Mouse (Mus musculus): ENCODE data around the gene Zfp827. TPM values are rescaled to one million over a fixed set of nuclear protein-coding genes. Genes with fewer than 3 reads are reported as not detected.
"Not testable (repeated sequence)": the region's sequence is repeated elsewhere in the genome, so short reads cannot be mapped to it uniquely, and the experiment has no call there.

Zfp827 gene
- total RNA-seq, 1 experiment from 2014 or later = 1.2 TPM

DNA sequence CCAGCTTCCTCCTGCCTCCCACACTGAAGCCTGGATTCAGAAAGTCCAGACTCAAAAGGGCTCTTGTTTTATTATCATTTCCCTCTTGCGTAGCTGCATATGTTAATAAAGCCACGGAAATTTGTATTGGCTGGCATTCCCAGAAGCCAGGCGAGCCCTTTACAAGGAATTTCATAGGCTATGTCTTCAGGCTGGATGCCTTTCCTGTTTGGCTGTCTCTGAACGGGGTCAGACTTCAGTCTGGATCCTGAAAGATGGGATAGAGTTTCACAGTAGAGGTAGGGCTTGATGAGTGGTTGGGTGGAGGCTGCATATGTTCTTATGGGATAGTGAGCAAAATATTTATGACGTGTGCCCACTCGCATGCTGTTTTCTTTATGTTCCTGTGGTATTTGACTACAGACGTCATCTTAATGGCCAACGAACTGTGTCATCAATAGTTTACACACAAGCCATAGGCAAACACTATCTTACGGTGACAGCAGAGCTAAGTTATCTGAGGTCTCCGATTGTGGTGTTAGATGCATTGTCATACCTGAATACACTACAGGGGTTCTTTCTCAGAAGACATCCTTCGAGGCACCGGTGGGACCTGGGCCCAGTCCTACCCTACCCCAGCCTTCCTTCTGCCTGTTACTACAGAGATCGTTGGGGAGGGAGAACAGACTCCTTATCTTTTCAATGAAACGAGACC lies 75.1 kb downstream of the Zfp827 start:
- no peak for ATAC-seq (replicated peaks; ENCODE audit: insufficient number of reproducible peaks, low FRiP score, low TSS enrichment, poor library complexity, severe bottlenecking)

DNA sequence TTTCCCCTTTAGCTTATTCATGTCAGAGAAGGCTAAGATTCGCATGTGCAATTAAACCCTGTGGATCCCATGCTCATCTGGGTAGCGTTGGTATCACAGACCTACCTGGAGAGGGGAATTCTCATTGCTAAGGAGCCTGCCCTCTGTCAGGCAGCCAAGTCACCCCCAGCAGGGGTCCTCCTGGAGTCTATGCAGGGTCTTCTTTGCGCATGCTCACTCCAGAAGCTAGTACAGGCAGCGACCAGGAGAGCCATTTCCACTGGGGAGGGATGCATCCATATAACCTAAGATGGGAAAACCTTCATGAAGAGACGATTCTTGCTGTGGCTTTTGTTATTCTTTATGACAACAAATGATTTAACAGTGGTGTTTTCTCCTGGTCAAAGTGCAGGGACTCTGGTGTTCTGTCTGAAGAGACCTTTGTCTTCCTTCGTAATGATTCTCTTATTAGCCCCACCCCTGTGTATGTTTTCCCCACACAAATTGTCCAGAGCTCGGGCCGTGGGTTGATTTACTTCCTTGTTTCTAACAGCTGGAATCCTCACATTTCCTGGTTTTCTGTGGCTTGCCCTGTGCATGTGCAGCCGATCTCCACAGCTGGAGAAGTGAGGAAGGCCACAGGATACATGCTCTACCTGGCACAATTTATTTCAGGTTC lies 75.8 kb downstream of the Zfp827 start:
- no peak for ATAC-seq (replicated peaks; ENCODE audit: insufficient number of reproducible peaks, low FRiP score, low TSS enrichment, poor library complexity, severe bottlenecking)

DNA sequence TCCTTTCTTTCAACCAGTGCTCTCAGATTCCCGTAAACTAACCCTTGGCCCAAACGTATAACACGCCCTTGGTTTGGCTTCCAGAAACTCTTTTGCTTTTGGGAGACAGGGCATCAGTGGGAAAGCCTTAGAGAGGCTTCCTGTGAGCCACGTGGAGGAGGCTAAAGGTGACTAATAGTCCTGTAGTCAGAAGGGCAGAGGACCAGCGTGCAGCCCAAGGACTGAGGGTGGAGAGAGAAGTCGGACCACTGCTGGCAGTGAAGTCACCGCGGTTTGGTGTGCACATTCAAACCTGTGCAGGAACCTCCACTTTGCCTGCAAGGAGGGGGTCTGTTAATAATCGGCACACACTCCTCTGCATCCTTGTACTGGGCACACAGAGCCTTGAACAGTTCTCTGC lies 76.4 kb downstream of the Zfp827 start:
- no peak for ATAC-seq (replicated peaks; ENCODE audit: insufficient number of reproducible peaks, low FRiP score, low TSS enrichment, poor library complexity, severe bottlenecking)

DNA sequence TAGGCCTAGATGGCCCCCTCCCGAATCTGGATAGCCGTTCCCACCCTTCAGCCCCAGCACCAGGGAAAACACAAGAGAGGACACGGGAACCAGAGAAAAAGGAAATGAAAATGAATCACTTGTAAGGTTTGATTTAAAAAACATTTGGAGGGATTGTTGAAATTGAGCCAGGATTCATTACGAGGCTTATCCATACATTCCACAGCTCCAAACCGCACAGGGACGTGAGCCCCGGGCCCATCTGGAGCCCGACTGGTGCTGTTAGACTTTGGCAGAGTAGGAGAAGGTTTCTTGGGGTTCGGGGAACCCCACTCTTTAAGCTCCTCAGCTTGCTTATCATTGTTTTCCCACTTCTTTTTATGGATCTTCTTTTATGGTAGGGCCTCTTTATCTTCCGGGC lies 76.9 kb downstream of the Zfp827 start:
- no peak for ATAC-seq (replicated peaks; ENCODE audit: insufficient number of reproducible peaks, low FRiP score, low TSS enrichment, poor library complexity, severe bottlenecking)

DNA sequence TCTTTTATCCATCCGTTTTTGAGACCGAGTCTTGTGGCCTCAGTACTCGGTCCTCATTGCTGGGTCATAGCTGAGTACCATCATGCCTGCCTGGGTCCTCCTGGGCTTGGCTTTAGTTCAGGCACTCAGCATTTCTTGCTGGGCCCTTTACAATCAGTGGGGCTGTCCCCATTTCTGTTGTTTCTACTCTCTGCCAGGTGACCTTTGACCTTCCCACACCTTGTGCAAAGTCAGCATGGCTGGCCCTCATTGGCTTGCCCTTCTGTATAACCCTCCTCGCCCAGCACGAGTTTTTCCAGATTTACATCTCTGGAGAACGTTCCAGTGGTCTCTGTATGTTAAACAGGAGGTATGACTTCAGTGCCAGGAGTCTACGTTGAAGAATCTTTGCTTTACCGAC lies 83.2 kb downstream of the Zfp827 start:
- ATAC-seq (replicated peaks; ENCODE audit: insufficient number of reproducible peaks, low FRiP score, low TSS enrichment, poor library complexity, severe bottlenecking) = no peak

DNA sequence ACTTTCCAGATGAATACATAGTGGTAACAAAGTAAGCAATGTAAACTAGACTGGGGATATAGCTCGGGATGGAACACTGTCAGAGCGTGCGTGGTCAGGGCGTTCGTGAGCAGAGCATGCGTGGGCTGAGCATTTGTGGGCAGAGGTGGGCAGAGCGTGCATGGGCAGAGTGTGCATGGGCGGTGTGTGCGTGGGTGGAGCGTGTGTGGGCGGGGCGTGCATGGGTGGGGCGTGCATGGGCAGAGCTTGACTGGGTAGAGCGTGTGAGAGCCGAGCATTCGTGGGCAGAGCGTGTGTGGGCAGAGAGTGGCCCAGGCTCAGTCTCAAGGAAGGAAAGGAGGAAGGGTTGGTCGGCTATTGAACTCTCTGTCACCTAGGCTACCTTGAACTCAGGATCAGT lies 84.2 kb downstream of the Zfp827 start:
- no peak for ATAC-seq (replicated peaks; ENCODE audit: insufficient number of reproducible peaks, low FRiP score, low TSS enrichment, poor library complexity, severe bottlenecking)

DNA sequence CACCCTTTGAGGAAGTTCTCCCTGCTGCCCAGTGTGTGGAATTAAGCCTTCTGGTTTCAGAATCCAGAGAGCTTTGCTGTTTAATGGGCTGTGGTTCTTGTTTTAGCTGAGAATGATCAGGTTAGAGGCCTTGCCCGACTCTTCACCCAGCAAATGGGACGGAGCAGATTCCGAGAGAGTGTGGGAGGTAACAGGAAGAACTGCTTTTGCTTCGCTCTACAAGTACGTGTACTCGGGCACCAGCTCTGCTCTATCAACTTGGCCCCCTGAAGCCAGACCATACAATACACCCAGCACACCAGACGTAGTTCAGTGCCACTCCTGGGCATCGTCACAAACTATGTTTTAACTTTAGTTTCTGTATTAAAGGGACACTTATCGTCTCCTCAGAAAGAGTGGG lies 85.3 kb downstream of the Zfp827 start:
- no peak for ATAC-seq (replicated peaks; ENCODE audit: insufficient number of reproducible peaks, low FRiP score, low TSS enrichment, poor library complexity, severe bottlenecking)

DNA sequence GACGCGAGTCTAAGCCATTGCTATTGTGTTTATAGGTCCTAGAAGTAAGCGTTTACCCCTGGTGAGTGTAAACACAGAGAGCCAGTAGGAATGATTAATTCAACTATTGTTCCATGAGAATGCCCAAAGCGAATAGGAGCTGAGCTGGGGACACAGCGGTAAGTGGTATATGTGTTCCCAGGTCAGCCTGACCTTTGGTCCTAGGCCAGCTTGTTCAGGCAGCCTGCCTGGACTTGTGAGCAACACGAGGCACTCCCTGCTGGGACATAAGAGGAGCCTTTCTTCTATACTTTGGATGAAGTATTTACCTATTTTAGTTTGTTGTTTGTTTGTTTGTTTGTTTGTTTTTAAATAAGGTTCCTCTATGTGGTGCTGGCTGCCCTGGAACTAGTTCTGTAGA lies 86.3 kb downstream of the Zfp827 start:
- no peak for ATAC-seq (replicated peaks; ENCODE audit: insufficient number of reproducible peaks, low FRiP score, low TSS enrichment, poor library complexity, severe bottlenecking)

DNA sequence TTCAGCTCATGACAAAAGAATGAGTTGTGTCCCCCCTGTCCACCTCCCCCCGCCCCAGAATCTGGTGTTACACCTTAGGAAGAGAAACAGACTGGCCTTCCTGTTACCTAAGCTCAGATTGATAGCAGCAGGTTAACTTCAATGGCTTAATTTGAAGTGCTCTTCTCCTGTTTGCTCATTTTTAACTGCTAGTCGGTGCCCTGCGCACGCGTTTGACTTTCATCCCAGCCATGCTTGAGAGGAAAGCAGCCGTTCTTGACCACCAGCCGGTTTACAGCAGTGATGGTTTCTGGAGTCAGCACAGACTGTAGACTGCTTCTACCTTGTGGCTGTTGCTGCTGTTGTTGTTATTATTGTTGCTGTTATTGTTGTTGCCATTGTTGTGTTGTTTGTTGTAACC lies 88.2 kb downstream of the Zfp827 start:
- no peak for ATAC-seq (replicated peaks; ENCODE audit: insufficient number of reproducible peaks, low FRiP score, low TSS enrichment, poor library complexity, severe bottlenecking)

DNA sequence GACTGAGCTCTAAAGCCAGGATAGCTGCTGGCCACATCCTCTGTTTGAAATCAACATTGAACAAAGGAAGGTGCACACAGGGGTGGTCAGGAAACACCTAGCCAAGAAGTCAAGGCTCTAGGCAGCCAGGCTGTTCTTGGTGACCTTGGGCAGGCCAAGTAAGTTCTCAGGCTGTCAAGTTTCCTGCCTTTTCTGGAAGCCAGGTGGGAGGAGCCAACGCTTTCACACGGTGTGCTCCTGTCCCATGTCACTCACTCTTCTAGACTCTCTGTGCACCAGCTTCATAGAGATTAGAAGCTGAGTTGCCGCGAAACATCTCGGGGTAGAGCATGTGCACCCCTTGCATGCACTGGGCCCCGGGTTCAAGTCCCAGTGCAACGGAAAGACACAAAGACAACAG lies 89.5 kb downstream of the Zfp827 start:
- no peak for ATAC-seq (replicated peaks; ENCODE audit: insufficient number of reproducible peaks, low FRiP score, low TSS enrichment, poor library complexity, severe bottlenecking)

DNA sequence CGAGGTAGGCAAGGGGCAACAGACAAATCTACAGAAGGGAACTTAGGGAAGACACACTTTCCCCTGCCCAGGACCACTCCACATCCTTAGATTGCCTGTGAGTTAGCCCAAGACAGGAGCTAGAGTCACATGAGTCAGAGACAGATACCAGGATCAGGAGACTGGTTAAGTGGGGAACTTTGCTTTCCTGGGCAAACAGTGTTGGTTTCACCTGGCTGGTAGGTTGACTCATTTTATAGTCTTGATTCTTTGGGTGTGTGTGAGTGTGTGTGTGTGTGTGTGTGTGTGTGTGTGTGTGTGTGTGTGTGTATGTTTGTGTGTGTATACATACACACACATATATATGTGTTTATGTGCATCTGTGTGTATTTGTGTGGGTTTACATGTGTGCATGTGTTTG lies 93.4 kb downstream of the Zfp827 start:
- no peak for ATAC-seq (replicated peaks; ENCODE audit: insufficient number of reproducible peaks, low FRiP score, low TSS enrichment, poor library complexity, severe bottlenecking)

DNA sequence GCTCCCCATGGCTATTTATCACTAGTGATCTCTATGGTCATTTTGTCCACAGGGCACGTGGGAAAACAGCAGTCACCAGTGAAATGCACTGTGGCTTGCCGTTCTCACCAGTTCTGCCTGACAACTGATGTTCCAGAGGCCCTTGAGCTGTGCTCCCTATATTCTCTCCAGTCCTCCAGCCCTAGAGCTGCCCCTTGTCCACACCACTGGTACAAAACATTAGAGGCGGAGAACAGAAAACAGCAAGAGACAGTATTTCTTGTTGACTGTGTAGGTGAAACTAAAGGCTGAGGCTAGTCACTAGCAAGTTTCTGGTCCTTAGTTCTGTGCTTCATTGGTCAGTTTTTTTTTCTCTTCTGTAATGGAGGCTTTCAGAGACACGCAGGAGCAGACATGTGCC lies 96.0 kb downstream of the Zfp827 start:
- no peak for ATAC-seq (replicated peaks; ENCODE audit: insufficient number of reproducible peaks, low FRiP score, low TSS enrichment, poor library complexity, severe bottlenecking)

DNA sequence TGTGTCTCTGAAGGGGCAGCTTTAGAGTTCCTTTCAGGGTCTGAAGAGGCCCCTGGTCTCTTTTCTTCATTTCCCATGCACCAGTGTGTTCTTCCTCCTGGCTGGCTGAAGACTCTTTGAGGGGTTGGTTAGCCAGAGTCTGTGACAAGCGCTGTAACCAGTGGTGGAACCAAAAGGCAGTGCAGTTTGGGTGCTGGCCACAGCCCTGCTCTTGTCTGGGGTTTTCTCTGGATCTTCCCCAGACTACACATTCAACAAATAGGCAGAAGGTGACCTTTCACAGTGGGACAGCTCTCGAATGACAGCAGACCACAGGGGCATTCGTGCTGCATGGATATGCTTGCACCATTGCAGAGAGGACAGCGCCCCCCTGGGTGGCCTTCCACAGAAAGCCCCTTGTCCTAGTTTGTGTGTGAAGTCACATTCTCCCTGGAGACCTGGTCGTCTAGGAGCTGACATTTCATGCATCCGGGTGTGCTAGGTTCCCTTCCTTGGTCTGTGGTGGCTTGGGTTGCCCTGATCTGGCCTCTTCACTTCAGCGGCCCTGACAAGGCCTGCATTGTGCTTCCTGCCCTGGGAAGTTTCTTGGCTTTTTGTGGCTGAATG lies 99.1 kb downstream of the Zfp827 start:
- ATAC-seq (replicated peaks; ENCODE audit: insufficient number of reproducible peaks, low FRiP score, low TSS enrichment, poor library complexity, severe bottlenecking) = no peak

DNA sequence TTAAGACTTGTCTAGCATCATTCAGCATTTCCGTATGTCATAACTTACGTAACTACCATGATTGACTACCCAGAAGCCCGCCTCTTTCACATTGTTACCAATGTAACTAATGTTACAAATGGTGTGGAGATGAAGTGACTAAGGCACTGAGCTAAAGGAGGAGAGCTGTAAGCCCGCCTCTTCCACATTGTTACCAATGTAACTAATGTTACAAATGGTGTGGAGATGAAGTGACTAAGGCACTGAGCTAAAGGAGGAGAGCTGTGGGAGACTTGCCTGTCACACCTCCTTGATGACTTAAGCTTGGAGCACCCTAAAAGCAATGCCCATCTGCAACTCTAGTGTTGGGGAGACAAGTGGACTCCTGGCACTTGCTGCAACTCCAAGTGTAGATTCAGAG lies 100.3 kb downstream of the Zfp827 start:
- not testable (repeated sequence) for ATAC-seq (replicated peaks; ENCODE audit: insufficient number of reproducible peaks, low FRiP score, low TSS enrichment, poor library complexity, severe bottlenecking)

DNA sequence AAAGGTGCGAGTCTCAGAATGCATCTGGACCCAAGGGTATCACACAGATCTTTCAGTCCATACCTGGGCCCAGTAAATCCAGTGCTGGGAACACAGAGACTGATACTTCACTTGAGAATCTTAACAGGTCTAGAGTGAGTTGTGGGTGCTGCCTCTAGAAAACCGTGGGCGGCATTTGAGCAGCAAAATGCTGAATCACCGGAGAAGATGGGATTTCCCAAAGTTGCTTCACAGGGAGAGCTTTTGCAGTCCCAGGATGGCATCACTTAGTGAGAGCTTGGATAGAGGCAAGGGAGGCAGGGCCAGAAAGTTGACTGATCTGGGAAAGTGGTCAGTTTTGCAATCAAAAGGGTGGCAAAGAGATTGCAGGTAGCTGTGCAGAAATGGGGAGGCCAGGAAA lies 111.4 kb downstream of the Zfp827 start:
- no peak for ATAC-seq (replicated peaks; ENCODE audit: insufficient number of reproducible peaks, low FRiP score, low TSS enrichment, poor library complexity, severe bottlenecking)

DNA sequence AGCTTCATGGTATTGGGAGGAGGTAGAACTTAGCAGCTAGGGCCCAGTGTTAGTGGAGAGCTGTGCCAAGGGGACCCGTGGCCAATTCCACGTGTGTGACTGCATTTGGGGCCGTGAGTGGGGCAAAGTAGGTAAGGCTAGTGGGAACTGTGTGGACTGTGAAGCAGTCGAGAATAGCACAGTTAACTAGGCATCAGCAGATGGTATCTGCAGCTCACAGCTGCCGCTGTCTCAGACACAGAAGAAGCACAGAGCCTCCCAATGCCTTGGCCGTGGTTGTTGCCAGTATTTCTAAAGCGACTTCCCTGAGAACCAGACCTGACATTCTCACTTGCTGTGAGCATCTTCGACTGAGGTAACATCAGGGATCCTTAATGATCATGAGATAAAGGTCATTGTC lies 112.7 kb downstream of the Zfp827 start:
- ATAC-seq (replicated peaks; ENCODE audit: insufficient number of reproducible peaks, low FRiP score, low TSS enrichment, poor library complexity, severe bottlenecking) = no peak

DNA sequence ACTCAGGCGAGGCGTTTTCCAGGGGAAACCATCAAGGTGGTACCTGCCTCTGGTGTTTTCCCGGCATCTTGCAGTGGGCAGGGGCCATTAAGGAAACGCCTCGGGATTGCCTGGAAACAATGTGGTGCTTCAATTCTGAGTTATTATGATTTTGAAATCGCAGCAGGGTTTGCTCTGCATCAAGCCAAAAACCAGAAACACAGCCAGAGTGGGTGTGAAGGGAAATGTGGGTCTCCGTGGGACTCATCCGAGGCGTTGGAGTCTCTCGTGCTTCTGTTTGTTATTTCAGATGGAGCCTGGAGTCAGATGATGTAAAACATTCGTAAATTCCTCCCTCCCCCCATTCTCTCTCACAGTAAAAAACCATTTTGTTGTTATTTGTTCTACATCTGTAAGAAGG lies 113.4 kb downstream of the Zfp827 start:
- ATAC-seq (replicated peaks; ENCODE audit: insufficient number of reproducible peaks, low FRiP score, low TSS enrichment, poor library complexity, severe bottlenecking) = no peak

DNA sequence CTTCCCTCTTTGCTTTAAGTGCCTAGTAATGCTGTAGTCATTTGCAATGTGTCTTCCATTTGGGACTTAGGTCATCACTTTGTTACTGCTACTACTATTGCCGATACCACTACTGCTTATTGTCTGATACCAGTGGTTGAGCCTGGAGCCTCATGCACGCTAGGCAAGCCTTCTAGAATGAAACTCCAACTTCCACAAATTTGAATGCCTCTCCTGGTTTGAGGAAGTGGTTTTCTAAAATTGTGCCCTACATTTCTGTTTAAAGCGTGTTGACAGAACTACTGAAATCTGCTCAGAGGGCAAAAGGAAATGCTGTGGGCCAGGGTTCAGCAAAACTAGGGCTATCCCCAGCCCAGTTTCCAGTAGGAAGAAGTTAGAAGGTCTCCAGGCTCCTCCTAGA lies 115.5 kb downstream of the Zfp827 start:
- ATAC-seq (replicated peaks; ENCODE audit: insufficient number of reproducible peaks, low FRiP score, low TSS enrichment, poor library complexity, severe bottlenecking) = peak; percentile 52

DNA sequence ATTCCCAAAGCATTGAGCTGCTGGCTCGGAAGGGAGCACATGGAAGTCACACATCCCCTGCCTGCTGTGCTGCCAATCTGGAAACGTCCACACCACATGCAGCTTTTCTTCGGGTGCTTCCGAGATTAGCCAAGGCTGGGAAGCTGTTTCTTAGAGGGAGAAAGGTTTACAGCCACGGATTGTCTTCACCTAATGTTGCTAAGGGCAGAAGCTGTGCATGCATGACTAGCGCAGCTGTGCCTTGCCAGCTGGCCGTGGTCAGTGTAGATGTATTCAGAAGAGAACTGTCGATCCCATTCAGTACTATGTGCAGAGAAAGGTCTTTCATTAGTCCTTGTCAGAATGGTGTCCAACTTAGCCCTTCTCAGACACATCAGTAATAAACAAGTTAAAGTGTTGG lies 117.0 kb downstream of the Zfp827 start:
- ATAC-seq (replicated peaks; ENCODE audit: insufficient number of reproducible peaks, low FRiP score, low TSS enrichment, poor library complexity, severe bottlenecking) = no peak

DNA sequence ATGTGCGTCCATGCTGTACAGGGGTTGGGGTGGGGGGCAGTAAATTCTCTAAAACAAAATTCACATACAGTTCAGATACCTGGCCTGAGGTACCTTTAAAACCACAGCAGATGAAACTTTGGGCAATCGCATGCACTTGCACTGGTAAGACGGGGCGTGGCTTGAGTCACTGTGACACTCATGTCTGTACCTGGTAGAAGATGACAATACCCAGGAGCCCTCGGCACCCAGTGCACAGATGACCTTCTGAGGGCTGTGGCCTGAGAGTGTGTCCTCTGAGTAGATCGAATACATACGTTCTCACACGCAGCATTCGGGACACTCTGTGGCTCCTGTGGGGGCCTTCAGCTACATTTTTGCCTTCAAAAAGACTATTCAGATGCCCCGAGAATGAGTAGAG lies 117.4 kb downstream of the Zfp827 start:
- ATAC-seq (replicated peaks; ENCODE audit: insufficient number of reproducible peaks, low FRiP score, low TSS enrichment, poor library complexity, severe bottlenecking) = no peak
